Mouse (Mus musculus) embryonic facial prominence, embryonic 13.5 days (tissue): ENCODE measurements at regions not wholly inside any gene's neighbourhood (a gene's known extent, or its start where the extent isn't known, plus 50 kb on each side); places are given as distances from the start of the nearest gene placed in this dataset.

Experiments
- ATAC-seq: fragments of 200-750 bp; cut with Nextera tagmentation; 2 replicates; pipeline ENCODE4 v1.8.0; 2017; ENCODE audit warnings: low read depth; ENCODE audit not compliant: insufficient number of reproducible peaks, insufficient read depth, low FRiP score, low TSS enrichment
- H3K27ac ChIP-seq: fragments of 300-500 bp; sonication (generic); 2 replicates; pipeline ENCODE4 v1.5.1; 2015; ENCODE audit warnings: moderate library complexity, mild to moderate bottlenecking, inconsistent platforms
- H3K27me3 ChIP-seq: fragments of 300-500 bp; sonication (generic); 2 replicates; pipeline ENCODE4 v1.6.1; 2015; ENCODE audit warnings: mild to moderate bottlenecking, inconsistent platforms
- H3K36me3 ChIP-seq: fragments of 300-500 bp; sonication (generic); 2 replicates; pipeline ENCODE4 v1.6.1; 2015; ENCODE audit warnings: mild to moderate bottlenecking, inconsistent platforms
- H3K4me1 ChIP-seq: fragments of 300-500 bp; sonication (generic); 2 replicates; pipeline ENCODE4 v1.6.1; 2015; ENCODE audit warnings: inconsistent platforms
- H3K4me2 ChIP-seq: fragments of 300-500 bp; sonication (generic); 2 replicates; pipeline ENCODE4 v1.6.1; 2015; ENCODE audit warnings: moderate library complexity, mild to moderate bottlenecking, inconsistent platforms
- H3K4me3 ChIP-seq: fragments of 300-500 bp; sonication (generic); 2 replicates; pipeline ENCODE4 v1.5.1; 2015; ENCODE audit warnings: mild to moderate bottlenecking, inconsistent platforms
- H3K9ac ChIP-seq: fragments of 300-500 bp; sonication (generic); 2 replicates; pipeline ENCODE4 v1.6.1; 2015; ENCODE audit warnings: mild to moderate bottlenecking, inconsistent platforms
- H3K9me3 ChIP-seq: fragments of 300-500 bp; sonication (generic); 2 replicates; pipeline ENCODE4 v1.6.1; 2016; ENCODE audit warnings: inconsistent platforms
- WGBS: fragments of 180-500 bp; shearing (Covaris S2); methylation state at CpG from one replicate; pipeline ENCODE4 v1.1.7; 2015; ENCODE audit warnings: mixed read lengths; 5-methylcytosine and 5-hydroxymethylcytosine counted together

DNA sequence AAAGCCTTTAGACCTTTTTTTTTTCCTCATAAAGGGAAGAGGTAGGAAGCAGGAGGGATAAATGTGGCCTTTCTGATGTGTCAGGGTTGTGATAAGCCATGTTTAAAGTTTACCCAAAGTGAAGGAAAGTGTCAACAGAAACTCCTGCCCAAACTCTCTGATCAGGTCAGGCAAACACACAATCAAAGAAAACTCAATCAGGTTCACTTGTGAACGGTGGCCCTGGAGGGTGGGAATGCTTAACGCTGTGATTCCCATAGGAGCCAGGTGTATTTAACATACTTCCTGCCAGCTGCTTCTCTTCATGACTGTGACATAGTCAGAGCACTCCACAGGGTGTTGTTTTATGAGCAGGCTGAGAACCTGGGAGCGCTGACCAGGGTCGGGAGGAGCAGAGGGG, 59.1 kb upstream of the Sox9 start:
- H3K4me2 ChIP-seq: no peak overlapping the region
- H3K9me3 ChIP-seq: no peaks in the 10 kb centered on the region; the same call in 1 of the 2 replicates
- no peaks in the 10 kb centered on the region for H3K4me1 ChIP-seq
- no peaks in the 10 kb centered on the region for H3K36me3 ChIP-seq
- no peak overlapping the region for H3K9ac ChIP-seq
- no peak for ATAC-seq
- no peak overlapping the region for H3K4me3 ChIP-seq
- H3K27me3 ChIP-seq: no peaks in the 10 kb centered on the region
- 71% methylated on average over 4 of the region's 4 CpGs for WGBS
- H3K27ac ChIP-seq: no peak overlapping the region

DNA sequence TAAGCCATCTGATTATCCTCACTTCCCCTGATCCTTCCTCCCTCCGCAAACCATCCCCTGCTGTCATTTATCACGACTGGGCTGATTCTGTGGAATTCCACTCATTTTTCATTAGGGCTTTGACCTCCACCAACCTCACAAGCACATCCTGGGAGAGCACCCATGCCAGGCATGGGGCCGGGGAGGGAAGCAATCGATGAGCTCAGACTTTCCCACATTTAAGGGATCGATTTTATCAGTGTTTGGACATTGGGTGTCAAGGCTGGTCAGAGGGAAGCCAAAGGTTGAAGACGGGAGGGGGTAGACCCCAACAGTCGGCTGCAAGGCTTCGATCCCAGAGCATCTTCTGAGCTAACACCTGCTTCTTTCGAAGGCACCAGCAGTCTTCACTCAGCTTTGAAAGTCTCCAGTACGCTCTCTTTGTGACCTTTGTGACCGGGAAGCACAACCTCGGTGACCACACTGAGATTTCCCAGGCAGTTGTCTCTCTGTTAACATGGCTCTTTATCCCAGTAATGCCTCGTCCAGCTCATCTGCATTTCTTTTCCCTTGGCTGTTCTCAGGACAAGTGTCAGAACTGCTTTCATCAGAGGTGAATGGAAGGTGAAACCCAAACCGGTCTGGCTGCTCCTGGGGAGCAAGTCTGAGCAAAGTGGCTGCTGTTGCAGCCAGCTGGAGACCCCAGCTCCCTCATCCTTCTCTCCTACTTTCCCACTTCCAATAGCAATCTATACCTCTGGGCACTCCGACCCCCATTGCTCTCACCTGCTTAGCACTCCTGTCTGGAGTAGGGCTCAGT, 53.7 kb upstream of the Sox9 start:
- H3K9me3 ChIP-seq: no peaks in the 10 kb centered on the region
- 33% methylated on average over 15 of the region's 15 CpGs for WGBS
- no peaks in the 10 kb centered on the region for H3K36me3 ChIP-seq
- H3K4me3 ChIP-seq: no peak overlapping the region
- H3K27ac ChIP-seq: no peak overlapping the region
- no peak overlapping the region for H3K4me2 ChIP-seq
- H3K4me1 ChIP-seq: peaks cover 7% of the 10 kb centered on the region; the same call in 1 of the 2 replicates
- no peak overlapping the region for H3K9ac ChIP-seq
- H3K27me3 ChIP-seq: no peaks in the 10 kb centered on the region
- no peak for ATAC-seq
